Mouse (Mus musculus): ENCODE data around the gene Cnnm3.

Gene Cnnm3

GRCm38 (mm10) chr1:36564101-36564500 is 52.4 kb downstream of the Cnnm3 start:
- no peak for DNase-seq (ENCODE audit: low read depth, low spot score)
- no peaks in the 10 kb centered on the region for H3K36me3 ChIP-seq (ENCODE audit: control insufficient read depth, insufficient read depth, low read length, poor library complexity, severe bottlenecking)
- H3K27me3 ChIP-seq (ENCODE audit: control insufficient read depth, insufficient read depth, low read length, poor library complexity, severe bottlenecking) = no peaks in the 10 kb centered on the region

DNA sequence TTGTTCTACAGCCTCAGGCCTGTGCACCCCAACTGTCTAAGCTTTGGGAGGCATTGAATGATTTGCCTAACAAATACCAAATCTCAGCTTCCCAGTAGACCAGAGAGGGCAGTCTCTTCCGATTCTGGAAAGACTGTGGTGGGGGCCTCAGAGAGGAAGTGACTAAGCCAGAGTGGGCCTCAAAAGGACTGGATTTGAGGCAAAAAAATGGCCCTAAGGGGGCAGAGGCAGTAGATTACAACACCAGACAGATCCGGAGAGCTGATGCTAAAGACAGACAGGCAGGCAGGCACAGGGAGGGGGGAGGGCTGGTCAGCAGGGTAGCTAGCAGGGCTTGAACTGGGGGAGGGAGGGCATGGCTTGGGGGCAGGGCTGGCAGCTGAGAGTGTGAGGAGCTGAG is 54.8 kb downstream of the Cnnm3 start:
- no peaks in the 10 kb centered on the region for H3K36me3 ChIP-seq (ENCODE audit: control insufficient read depth, insufficient read depth, low read length, poor library complexity, severe bottlenecking)
- no peaks in the 10 kb centered on the region for H3K27me3 ChIP-seq (ENCODE audit: control insufficient read depth, insufficient read depth, low read length, poor library complexity, severe bottlenecking)
- DNase-seq (ENCODE audit: low read depth, low spot score) = no peak

- H3K27me3 ChIP-seq (ENCODE audit: control insufficient read depth, insufficient read depth, low read length, poor library complexity, severe bottlenecking) = no peaks in the 10 kb centered on the region
- no peaks in the 10 kb centered on the region for H3K36me3 ChIP-seq (ENCODE audit: control insufficient read depth, insufficient read depth, low read length, poor library complexity, severe bottlenecking)
- DNase-seq (ENCODE audit: low read depth, low spot score) = no peak
These were observed 56.3 kb downstream of the Cnnm3 start for GRCm38 (mm10) chr1:36567818-36568603.

- no peak for DNase-seq (ENCODE audit: low read depth, low spot score)
- Histone ChIP-seq H3K36me3 (ENCODE audit: control insufficient read depth, insufficient read depth, low read length, poor library complexity, severe bottlenecking) (no peaks in the 10 kb centered on the region), H3K27me3 (ENCODE audit: control insufficient read depth, insufficient read depth, low read length, poor library complexity, severe bottlenecking) (no peaks in the 10 kb centered on the region)
These were observed 57.1 kb downstream of the Cnnm3 start for GRCm38 (mm10) chr1:36568776-36569175.

- no peak for DNase-seq (ENCODE audit: low read depth, low spot score)
- Histone ChIP-seq H3K36me3 (ENCODE audit: control insufficient read depth, insufficient read depth, low read length, poor library complexity, severe bottlenecking) (no peaks in the 10 kb centered on the region), H3K27me3 (ENCODE audit: control insufficient read depth, insufficient read depth, low read length, poor library complexity, severe bottlenecking) (no peaks in the 10 kb centered on the region)
These were observed 58.1 kb downstream of the Cnnm3 start for GRCm38 (mm10) chr1:36569694-36570276.

DNA sequence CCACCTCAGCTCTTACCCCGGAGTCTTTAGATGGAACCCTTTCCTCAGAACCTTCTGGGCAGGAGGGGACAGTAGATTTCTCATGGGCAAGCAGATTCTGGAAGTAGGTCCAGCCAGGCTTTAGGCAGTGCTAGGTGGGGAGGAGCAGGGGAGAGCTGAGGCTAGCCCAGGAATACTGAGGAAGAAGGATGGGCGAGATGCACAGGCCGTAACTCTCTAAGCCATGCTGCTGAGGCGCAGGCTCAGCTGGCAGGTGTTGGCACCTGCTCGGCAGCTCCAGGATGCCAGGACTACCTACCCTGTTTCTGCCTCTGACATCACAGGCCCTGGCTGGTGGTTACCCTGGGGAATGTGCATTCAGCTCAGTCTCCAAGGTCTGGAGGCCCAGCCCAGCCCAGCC is 58.7 kb downstream of the Cnnm3 start:
- H3K36me3 ChIP-seq (ENCODE audit: control insufficient read depth, insufficient read depth, low read length, poor library complexity, severe bottlenecking) = no peaks in the 10 kb centered on the region
- no peaks in the 10 kb centered on the region for H3K27me3 ChIP-seq (ENCODE audit: control insufficient read depth, insufficient read depth, low read length, poor library complexity, severe bottlenecking)
- DNase-seq (ENCODE audit: low read depth, low spot score) = no peak

GRCm38 (mm10) chr1:36571627-36572026 is 60.0 kb downstream of the Cnnm3 start:
- no peaks in the 10 kb centered on the region for H3K36me3 ChIP-seq (ENCODE audit: control insufficient read depth, insufficient read depth, low read length, poor library complexity, severe bottlenecking)
- peak; percentile 16 for DNase-seq (ENCODE audit: low read depth, low spot score)
- no peaks in the 10 kb centered on the region for H3K27me3 ChIP-seq (ENCODE audit: control insufficient read depth, insufficient read depth, low read length, poor library complexity, severe bottlenecking)

GRCm38 (mm10) chr1:36572140-36572700 is 60.6 kb downstream of the Cnnm3 start:
- no peak for DNase-seq (ENCODE audit: low read depth, low spot score)

DNA sequence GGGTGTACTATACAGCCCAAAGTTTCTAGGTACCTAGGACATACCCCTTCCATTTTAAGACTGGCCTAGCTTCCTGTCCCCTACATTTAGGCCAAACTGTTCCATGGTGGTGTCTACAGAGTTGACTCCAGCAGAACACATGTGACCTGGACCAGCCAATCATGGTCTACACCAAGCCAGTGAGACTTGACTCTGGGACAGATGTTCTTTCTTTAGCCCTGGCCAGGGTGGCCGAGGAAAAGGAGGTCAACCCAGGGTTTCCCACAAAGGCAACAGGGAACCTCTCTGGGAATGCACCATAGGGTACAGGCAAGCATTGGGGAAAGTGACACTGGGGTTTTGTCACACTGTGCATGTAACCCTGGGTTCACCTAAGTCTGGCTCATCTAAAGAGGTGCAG is 61.0 kb downstream of the Cnnm3 start:
- DNase-seq (ENCODE audit: low read depth, low spot score) = no peak
- H3K27me3 ChIP-seq (ENCODE audit: control insufficient read depth, insufficient read depth, low read length, poor library complexity, severe bottlenecking) = no peaks in the 10 kb centered on the region
- no peaks in the 10 kb centered on the region for H3K36me3 ChIP-seq (ENCODE audit: control insufficient read depth, insufficient read depth, low read length, poor library complexity, severe bottlenecking)

More at GRCm38 (mm10) chr1:36572140-36572700, 60.6 kb downstream of the Cnnm3 start:
- Histone ChIP-seq H3K27me3 (ENCODE audit: control insufficient read depth, insufficient read depth, low read length, poor library complexity, severe bottlenecking) (no peaks in the 10 kb centered on the region), H3K36me3 (ENCODE audit: control insufficient read depth, insufficient read depth, low read length, poor library complexity, severe bottlenecking) (no peaks in the 10 kb centered on the region)

DNA sequence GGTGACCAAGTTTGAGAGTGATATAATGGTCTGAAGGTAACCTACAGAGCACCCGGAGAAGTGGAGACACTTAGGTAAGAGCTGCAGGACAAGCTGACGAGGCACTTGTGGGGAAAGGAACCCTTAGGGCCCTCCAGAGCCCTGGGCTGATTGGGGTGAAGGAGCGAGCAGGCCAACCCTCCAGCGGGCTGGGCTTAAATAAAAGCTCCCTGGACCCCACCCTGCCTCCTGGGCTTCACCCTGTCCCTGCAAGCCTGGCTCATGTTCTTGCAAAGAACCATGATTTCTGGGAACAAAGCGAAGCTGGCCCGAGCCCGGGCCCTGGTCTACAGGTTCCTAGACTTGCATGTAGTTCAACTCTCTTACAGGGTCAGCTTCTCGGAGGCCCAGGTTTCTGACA is 61.9 kb downstream of the Cnnm3 start:
- DNase-seq (ENCODE audit: low read depth, low spot score) = no peak
- Histone ChIP-seq H3K36me3 (ENCODE audit: control insufficient read depth, insufficient read depth, low read length, poor library complexity, severe bottlenecking) (no peaks in the 10 kb centered on the region), H3K27me3 (ENCODE audit: control insufficient read depth, insufficient read depth, low read length, poor library complexity, severe bottlenecking) (no peaks in the 10 kb centered on the region)

DNA sequence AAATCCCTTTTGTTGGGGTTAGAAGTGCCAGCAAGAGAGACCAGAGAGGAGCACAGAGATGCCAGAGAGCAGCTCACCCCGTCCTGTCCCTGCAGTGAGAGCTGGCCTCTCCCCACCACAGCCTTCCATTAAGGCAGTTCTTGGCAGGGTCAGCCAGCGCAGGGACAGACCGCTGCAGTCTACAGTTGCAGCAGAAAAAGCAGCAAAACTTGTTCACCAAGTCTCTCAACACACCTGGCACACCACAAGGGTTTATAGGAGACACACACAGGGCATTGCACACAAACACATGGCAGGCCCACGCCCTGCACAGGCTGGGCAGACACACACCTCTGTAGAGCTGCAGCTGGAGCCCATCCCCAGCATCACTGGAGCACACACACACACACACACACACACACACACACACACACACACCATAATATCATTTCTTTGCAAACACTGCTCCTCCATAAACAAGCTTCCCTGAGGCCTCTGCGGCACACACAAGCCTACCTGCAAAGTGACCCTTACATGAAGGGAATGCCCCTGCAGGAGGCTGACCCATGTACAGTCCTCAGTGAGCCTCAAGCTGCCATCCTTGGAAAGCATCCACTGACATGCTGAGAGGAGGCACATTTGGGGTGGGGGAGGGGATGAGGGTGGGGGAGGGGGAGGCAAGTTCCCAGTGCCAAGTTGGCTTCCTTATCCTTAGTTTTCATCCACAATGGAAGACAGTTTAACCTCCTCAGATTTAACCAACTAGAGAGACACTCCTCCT is 62.7 kb downstream of the Cnnm3 start:
- DNase-seq (ENCODE audit: low read depth, low spot score) = no peak
- no peaks in the 10 kb centered on the region for H3K27me3 ChIP-seq (ENCODE audit: control insufficient read depth, insufficient read depth, low read length, poor library complexity, severe bottlenecking)
- H3K36me3 ChIP-seq (ENCODE audit: control insufficient read depth, insufficient read depth, low read length, poor library complexity, severe bottlenecking) = no peaks in the 10 kb centered on the region

GRCm38 (mm10) chr1:36575347-36575746 is 63.7 kb downstream of the Cnnm3 start:
- no peaks in the 10 kb centered on the region for H3K27me3 ChIP-seq (ENCODE audit: control insufficient read depth, insufficient read depth, low read length, poor library complexity, severe bottlenecking)
- DNase-seq (ENCODE audit: low read depth, low spot score) = no peak
- no peaks in the 10 kb centered on the region for H3K36me3 ChIP-seq (ENCODE audit: control insufficient read depth, insufficient read depth, low read length, poor library complexity, severe bottlenecking)

- Histone ChIP-seq H3K36me3 (ENCODE audit: control insufficient read depth, insufficient read depth, low read length, poor library complexity, severe bottlenecking) (no peaks in the 10 kb centered on the region), H3K27me3 (ENCODE audit: control insufficient read depth, insufficient read depth, low read length, poor library complexity, severe bottlenecking) (no peaks in the 10 kb centered on the region)
- DNase-seq (ENCODE audit: low read depth, low spot score) = no peak
These were observed 65.5 kb downstream of the Cnnm3 start for GRCm38 (mm10) chr1:36576991-36577675.
